26 mouse cellular contexts compared by ENCODE assay signal in the genomic region with DNA sequence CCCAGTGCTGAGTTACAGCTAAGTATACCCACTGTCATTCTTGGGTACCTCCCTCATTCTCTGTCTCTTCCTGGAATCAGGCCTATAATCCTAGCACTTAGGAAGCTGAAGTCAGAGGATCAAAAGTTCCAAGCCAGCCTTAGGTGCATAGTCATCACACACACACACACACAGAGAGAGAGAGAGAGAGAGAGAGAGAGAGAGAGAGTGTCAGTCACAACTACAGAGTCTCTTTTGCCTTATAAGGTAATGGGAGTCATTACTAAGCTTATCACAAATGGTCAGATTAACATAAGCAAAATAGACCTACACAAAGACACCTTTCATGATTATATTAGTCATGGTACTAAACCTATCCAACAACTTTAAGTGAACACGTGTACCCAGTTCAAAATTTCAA. TPM values are rescaled to one million over a fixed set of nuclear protein-coding genes. Genes with fewer than 3 reads are reported as not detected.
DNase-seq lines count a peak whose midpoint lies in the region; ATAC-seq and TF ChIP-seq lines count a peak whose summit lies in the region.
"Had no signal": no experiment of that assay in that cellular context is flagged by ENCODE, and none has a peak within 500 bp of the region (broad histone marks: within the 10 kb centered on the region; RNA-seq: fewer than 3 reads in every experiment).

No protein-coding gene starts in this region.

- no peak overlapping the region for H3K9ac ChIP-seq in MEL (ENCODE audit: control insufficient read depth, low read depth, low read length, poor library complexity, severe bottlenecking)

- H3K36me3 ChIP-seq in G1E (replicated peaks) (no peaks in the 10 kb centered on the region), MEL (ENCODE audit: control insufficient read depth in 1 of 2, insufficient read depth in 2 of 2, low read length in 2 of 2) (peaks cover 0 to 21% of the 10 kb centered on the region in 2 experiments; a peak in 2 of 4 replicates)
- no peaks in the 10 kb centered on the region for H3K36me3 ChIP-seq in limb, embryonic 10.5 days

- peak; percentile 3 to 6; a peak in 2 of 4 replicates for TF ChIP-seq EP300 in MEL (IDR thresholded peaks at IDR 0.05; ENCODE audit: low read depth in 1 of 2, low read length in 2 of 2)

- H3K4me1 ChIP-seq in G1E (ENCODE audit: insufficient read depth, low read depth, low read length) (peaks cover 47% of the 10 kb centered on the region), MEL (ENCODE audit: control insufficient read depth in 1 of 2, insufficient read depth in 2 of 2, low read length in 2 of 2) (peaks cover 21 to 35% of the 10 kb centered on the region in 2 experiments)
- H3K4me1 ChIP-seq in limb, embryonic 10.5 days = peaks cover 29% of the 10 kb centered on the region

- no peak overlapping the region for H3K27ac ChIP-seq in MEL (ENCODE audit: control insufficient read depth, low read depth, low read length)
- peak overlapping the region; percentile 67; the same call in 1 of the 2 replicates for H3K27ac ChIP-seq in limb, embryonic 10.5 days

- peak; percentile 40; the same call in 1 of the 2 replicates for ATAC-seq in G1E (ENCODE audit: extremely low read depth, insufficient number of reproducible peaks, low FRiP score, poor library complexity, severe bottlenecking)
- ATAC-seq: activated CD4-positive, CD25-positive, alpha-beta regulatory T cell, adult 4 months; CD4-positive, CD25-positive, alpha-beta regulatory T cell, adult 4 months; Patski had no signal

- H3K79me2 ChIP-seq in MEL (ENCODE audit: control insufficient read depth, insufficient read depth, low read length, poor library complexity) = no peaks in the 10 kb centered on the region

- TF ChIP-seq CTCF in G1E (IDR thresholded peaks at IDR 0.05; ENCODE audit: low read depth, low read length) (no peak), MEL (IDR thresholded peaks at IDR 0.05 in 2 of 3, conservative IDR thresholded peaks at IDR 0.05 in 1 of 3; ENCODE audit: control insufficient read depth in 1 of 3, insufficient read depth in 1 of 3, low read depth in 2 of 3, low read length in 3 of 3, poor library complexity in 1 of 3, severe bottlenecking in 1 of 3) (no peak)

- no peaks in the 10 kb centered on the region for H3K27me3 ChIP-seq in G1E (ENCODE audit: insufficient read depth, low read length)
- H3K27me3 ChIP-seq in MEL (ENCODE audit: control insufficient read depth in 1 of 2, insufficient read depth in 2 of 2, low read length in 2 of 2) = no peaks in the 10 kb centered on the region
- no peaks in the 10 kb centered on the region for H3K27me3 ChIP-seq in limb, embryonic 10.5 days (ENCODE audit: low read depth, poor library complexity, severe bottlenecking)
- H3K27me3 ChIP-seq: CH12.LX had no signal

- no peak overlapping the region for H3K4me3 ChIP-seq in G1E (ENCODE audit: low read depth, low read length)
- H3K4me3 ChIP-seq in MEL (ENCODE audit: control insufficient read depth in 1 of 2, insufficient read depth in 1 of 2, low read depth in 2 of 2, low read length in 2 of 2) = no peak overlapping the region
- H3K4me3 ChIP-seq in limb, embryonic 10.5 days = no peak overlapping the region

- no peak for TF ChIP-seq POLR2A in MEL (IDR thresholded peaks at IDR 0.05; ENCODE audit: control insufficient read depth in 1 of 2, insufficient read depth in 1 of 2, low read depth in 1 of 2, low read length in 2 of 2, poor library complexity in 1 of 2)

- H3K9me3 ChIP-seq in G1E (replicated peaks) (no peaks in the 10 kb centered on the region), MEL (replicated peaks; ENCODE audit: insufficient read depth, low read length) (no peaks in the 10 kb centered on the region)
- no peaks in the 10 kb centered on the region for H3K9me3 ChIP-seq in limb, embryonic 10.5 days (replicated peaks)

- TF ChIP-seq RAD21 in MEL (IDR thresholded peaks at IDR 0.05; ENCODE audit: low read depth, low read length) = no peak

- WGBS in limb, embryonic 10.5 days = 91% methylated on average over 1 of the region's 1 CpGs

- DNase-seq in G1E (ENCODE audit: low spot score) (no peak), MEL (ENCODE audit: low read depth, low spot score) (no peak)
- DNase-seq in induced T-regulatory cell, adult 2 months (ENCODE audit: low read depth) = peak; percentile 62
- no peak for DNase-seq in limb, embryonic 10.5 days (ENCODE audit: low spot score)
- DNase-seq in cerebellum, adult 9-11 months = no peak
- no peak for DNase-seq in cerebellum, postnatal 14 days
- DNase-seq in left cerebral cortex, adult 8-10 months (ENCODE audit: low spot score in 2 of 2) = no peak
- DNase-seq in lung, postnatal 10 days = no peak
- DNase-seq: adrenal gland, adult 2 months; adrenal gland, adult 8-10 months; adrenal gland, postnatal 10 days; adrenal gland, postnatal 14 days; adrenal gland, postnatal 25 days; adrenal gland, postnatal 36 days; B cell, adult 2 months; cerebellum, adult 11 months; cerebellum, adult 11-12 months; cerebellum, adult 18-20 months; cerebellum, adult 2 months had no signal

TF ChIP-seq in MEL, 35 proteins besides CTCF, POLR2A, EP300 and RAD21:
- TF ChIP-seq CHD2 (IDR thresholded peaks at IDR 0.05; ENCODE audit: low read length) (no peak), MAX (IDR thresholded peaks at IDR 0.05; ENCODE audit: low read length) (no peak), HCFC1 (IDR thresholded peaks at IDR 0.05; ENCODE audit: low read depth, low read length) (no peak), JUND (IDR thresholded peaks at IDR 0.05; ENCODE audit: low read depth, low read length) (peak; percentile 60; the same call in 1 of the 2 replicates), E2F4 (IDR thresholded peaks at IDR 0.05; ENCODE audit: borderline replicate concordance, low read depth, low read length) (no peak), POLR2AphosphoS5 (IDR thresholded peaks at IDR 0.05; ENCODE audit: borderline replicate concordance, low read depth, low read length) (no peak), NELFE (IDR thresholded peaks at IDR 0.05; ENCODE audit: low read depth, low read length) (no peak), GABPA (IDR thresholded peaks at IDR 0.05; ENCODE audit: low read depth, low read length) (no peak), SMC3 (IDR thresholded peaks at IDR 0.05; ENCODE audit: low read depth, low read length) (no peak)

RNA-seq across cellular contexts. Expression of gene Klrg1, which starts 6.6 kb away (rescaled TPM):
- total RNA-seq in G1E (2014; fragmentation: Nextera tagmentation) (2.1 and 3.8 TPM in 2 replicates), G1E (2017) (0.70 and 0.93 TPM in 2 replicates), MEL (2012; rRNA removed) (0.88 and 1.0 TPM in 2 replicates)
- polyA plus RNA-seq in G1E (2012) (0.03 TPM in 1 of 2 replicates, not detected in the other), MEL (2012; ENCODE audit: insufficient read depth in 1 of 2, insufficient read length in 2 of 2, low read depth in 1 of 2, low replicate concordance in 2 of 2, missing spikeins in 1 of 2) (under 1 TPM in 1 of 2 experiments, not detected in 1; 0.28 TPM)
- 0.20 TPM in 1 of 2 replicates, not detected in the other for polyA plus RNA-seq in limb, embryonic 10.5 days (2016; fragmentation: Nextera tagmentation; extraction: Ambion mirVana)
- under 1 TPM in 1 of 4 experiments, not detected in 3; 0.26 TPM for total RNA-seq in left cerebral cortex, adult 8-10 months (2022)
- total RNA-seq: adrenal gland, postnatal 14 days; adrenal gland, postnatal 25 days; adrenal gland, postnatal 4 days; ES-E14 had no signal
- polyA plus RNA-seq: adrenal gland, adult 2 months; C2C12; Patski had no signal

RNA-seq across cellular contexts. Expression of gene M6pr, which starts 19.2 kb away (rescaled TPM):
- total RNA-seq in G1E (2014; fragmentation: Nextera tagmentation) (174 and 190 TPM in 2 replicates), G1E (2017) (521 and 552 TPM in 2 replicates), MEL (2012; rRNA removed) (158 and 186 TPM in 2 replicates)
- polyA plus RNA-seq in G1E (2012) (23.0 and 27.4 TPM in 2 replicates), MEL (2012; ENCODE audit: insufficient read depth in 1 of 2, insufficient read length in 2 of 2, low read depth in 1 of 2, low replicate concordance in 2 of 2, missing spikeins in 1 of 2) (100 to 1,000 TPM in 1 of 2 experiments, not detected in 1; 183 TPM)
- 85.7 and 97.8 TPM in 2 replicates for polyA plus RNA-seq in limb, embryonic 10.5 days (2016; fragmentation: Nextera tagmentation; extraction: Ambion mirVana)
- total RNA-seq in left cerebral cortex, adult 8-10 months (2022) = 10 to 100 TPM; 81.3 to 84.8 (median 82.9) TPM

RNA-seq across cellular contexts. Expression of gene Phc1, which starts 51.0 kb away (rescaled TPM):
- 78.0 and 96.6 TPM in 2 replicates for total RNA-seq in G1E (2014; fragmentation: Nextera tagmentation)
- 13.5 and 15.4 TPM in 2 replicates for total RNA-seq in G1E (2017)
- 24.0 and 86.6 TPM in 2 replicates for polyA plus RNA-seq in G1E (2012)
- total RNA-seq in MEL (2012; rRNA removed) = 4.6 and 7.6 TPM in 2 replicates
- 10 to 100 TPM in 1 of 2 experiments, not detected in 1; 35.9 TPM for polyA plus RNA-seq in MEL (2012; ENCODE audit: insufficient read depth in 1 of 2, insufficient read length in 2 of 2, low read depth in 1 of 2, low replicate concordance in 2 of 2, missing spikeins in 1 of 2)
- polyA plus RNA-seq in limb, embryonic 10.5 days (2016; fragmentation: Nextera tagmentation; extraction: Ambion mirVana) = 33.6 and 37.4 TPM in 2 replicates
- 10 to 100 TPM; 52.8 to 60.3 (median 57.5) TPM for total RNA-seq in left cerebral cortex, adult 8-10 months (2022)
